Mouse (Mus musculus) heart, adult 2 months (tissue): ENCODE measurements at regions not wholly inside any gene's neighbourhood (a gene's known extent, or its start where the extent isn't known, plus 50 kb on each side); places are given as distances from the start of the nearest gene placed in this dataset.

ENCODE experiments used
- DNase-seq, 2 experiments: peaks; one replicate each; pipeline ENCODE4 v3.0.0; 2021
- H3K27ac ChIP-seq: fragments of 200-600 bp; 2 replicates; pipeline ENCODE4 v1.8.1; 2022
- H3K27me3 ChIP-seq: fragments of 200-500 bp; 2 replicates; pipeline ENCODE4 v1.6.1; 2012; ENCODE audit warnings: mild to moderate bottlenecking, low read length, inconsistent platforms, mixed read lengths; ENCODE audit not compliant: control insufficient read depth, insufficient read depth
- H3K36me3 ChIP-seq: fragments of 200-500 bp; 2 replicates; pipeline ENCODE4 v1.6.1; 2012; ENCODE audit warnings: low read length, inconsistent platforms; ENCODE audit not compliant: control insufficient read depth, insufficient read depth
- H3K4me1 ChIP-seq: fragments of 200-500 bp; 2 replicates; pipeline ENCODE4 v1.6.1; 2011; ENCODE audit warnings: low read length; ENCODE audit not compliant: control insufficient read depth, insufficient read depth
- H3K4me3 ChIP-seq: fragments of 200-600 bp; 2 replicates; pipeline ENCODE4 v1.8.1; 2022
- H3K79me2 ChIP-seq: fragments of 200-500 bp; replicated peaks from 2 replicates; pipeline ENCODE4 v1.6.1; 2012; ENCODE audit warnings: mild to moderate bottlenecking, inconsistent platforms, low read length, moderate library complexity, mixed read lengths; ENCODE audit not compliant: control insufficient read depth, insufficient read depth
- H3K9ac ChIP-seq: fragments of 200-500 bp; 2 replicates; pipeline ENCODE4 v1.6.1; 2012; ENCODE audit warnings: low read depth, mild to moderate bottlenecking, control low read depth, inconsistent platforms, low read length, mixed read lengths
- CTCF ChIP-seq: fragments of 200-600 bp; IDR thresholded peaks from 2 replicates; pipeline ENCODE4 v1.8.1; 2022; ENCODE audit warnings: antibody characterized with exemption, mild to moderate bottlenecking, moderate library complexity
- EP300 ChIP-seq: fragments of 200-500 bp; IDR thresholded peaks from 2 replicates; pipeline ENCODE4 v1.6.1; 2011; ENCODE audit warnings: low read depth, low read length, control low read depth; ENCODE audit not compliant: insufficient read depth
- POLR2A ChIP-seq: fragments of 200-500 bp; IDR thresholded peaks from 2 replicates; pipeline ENCODE4 v1.6.1; 2011; ENCODE audit warnings: mild to moderate bottlenecking, low read depth, low read length, control low read depth; ENCODE audit not compliant: insufficient read depth
- WGBS: fragments of 180-500 bp; shearing (Covaris S2); methylation state at CpG from one replicate; pipeline ENCODE4 v1.1.7; 2018; 5-methylcytosine and 5-hydroxymethylcytosine counted together
- intact Hi-C: fragments of 180-260 bp; cut with DNase I; formaldehyde crosslinking; loops from one replicate; pipeline ENCODE4 v1.15.1; 2025

- H3K36me3 ChIP-seq, result no peaks in the 10 kb centered on the region
- peak; percentile 58 to 68 for DNase-seq
- no peaks in the 10 kb centered on the region for H3K79me2 ChIP-seq
- no peaks in the 10 kb centered on the region for H3K27me3 ChIP-seq
- H3K4me1 ChIP-seq, result no peaks in the 10 kb centered on the region
- no peak overlapping the region for H3K4me3 ChIP-seq
- TF ChIP-seq POLR2A (no peak), CTCF (peak; percentile 84), EP300 (no peak)
- WGBS, result 23% methylated on average over 7 of the region's 7 CpGs
- no peak overlapping the region for H3K9ac ChIP-seq
- intact Hi-C loops, result loop anchor here (5.0 kb wide), 3 partner anchors 192 to 437 kb away; partner anchors contain the start of gene Nifk
- no peak overlapping the region for H3K27ac ChIP-seq
These were observed 131.6 kb downstream of the Tfcp2l1 start for GRCm38 (mm10) chr1:118759141-118759932.

DNA sequence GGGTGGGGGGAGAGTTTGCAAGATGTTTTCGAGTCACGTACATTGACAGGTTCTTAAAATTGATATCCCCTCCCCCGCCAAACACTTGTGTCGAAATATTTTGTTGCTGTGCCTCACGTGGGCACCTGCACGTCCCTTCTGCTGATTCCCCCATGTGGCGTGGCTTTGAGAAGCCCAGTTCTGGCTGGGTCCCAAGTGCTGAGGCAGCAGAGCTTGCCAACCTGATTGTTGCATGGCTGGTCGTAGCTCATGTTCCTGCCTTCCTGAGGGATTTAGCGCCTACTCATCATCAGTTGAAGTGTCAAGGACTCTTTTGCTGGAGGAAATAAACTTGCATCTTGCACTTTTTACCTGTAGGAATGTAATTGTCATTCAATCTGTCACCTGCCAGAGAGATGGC, 137.8 kb downstream of the Tfcp2l1 start:
- no peak overlapping the region for H3K4me3 ChIP-seq
- intact Hi-C loops, result no loop called here
- TF ChIP-seq CTCF, result no peak
- TF ChIP-seq EP300, result no peak
- no peak for TF ChIP-seq POLR2A
- H3K4me1 ChIP-seq, result no peaks in the 10 kb centered on the region
- H3K36me3 ChIP-seq, result no peaks in the 10 kb centered on the region
- no peaks in the 10 kb centered on the region for H3K27me3 ChIP-seq
- no peak overlapping the region for H3K27ac ChIP-seq
- H3K79me2 ChIP-seq, result no peaks in the 10 kb centered on the region
- WGBS, result 55% methylated on average over 9 of the region's 9 CpGs
- DNase-seq, result no peak
- H3K9ac ChIP-seq, result no peak overlapping the region

DNA sequence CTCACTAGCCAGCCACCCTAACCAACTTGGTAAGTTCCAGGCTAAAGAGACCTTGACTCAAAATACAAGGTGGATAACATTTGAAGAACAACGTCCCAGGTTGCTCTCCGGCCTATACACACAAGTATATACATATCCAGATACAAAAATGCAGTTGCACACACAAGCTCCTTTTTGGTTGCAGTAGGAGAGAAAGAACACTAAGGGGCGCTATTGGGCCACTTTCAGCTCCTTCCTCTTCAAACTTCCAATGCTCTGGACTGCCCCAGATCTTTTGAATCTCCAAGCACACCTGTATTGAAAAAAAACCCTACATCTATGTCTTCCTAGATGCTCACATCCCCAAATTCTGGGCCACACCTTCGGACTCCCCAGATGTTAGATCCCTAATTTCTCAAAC, 141.1 kb downstream of the Tfcp2l1 start:
- DNase-seq, result no peak
- intact Hi-C loops, result loop anchor here (1.0 kb wide), 2 partner anchors 284 to 313 kb away; partner anchors contain the start of gene Gli2
- Histone ChIP-seq H3K9ac (no peak overlapping the region), H3K36me3 (no peaks in the 10 kb centered on the region), H3K79me2 (no peaks in the 10 kb centered on the region), H3K27me3 (no peaks in the 10 kb centered on the region), H3K4me3 (no peak overlapping the region), H3K27ac (no peak overlapping the region), H3K4me1 (no peaks in the 10 kb centered on the region)
- WGBS, result 23% methylated on average over 4 of the region's 4 CpGs
- TF ChIP-seq CTCF (peak; percentile 82), EP300 (no peak)

DNA sequence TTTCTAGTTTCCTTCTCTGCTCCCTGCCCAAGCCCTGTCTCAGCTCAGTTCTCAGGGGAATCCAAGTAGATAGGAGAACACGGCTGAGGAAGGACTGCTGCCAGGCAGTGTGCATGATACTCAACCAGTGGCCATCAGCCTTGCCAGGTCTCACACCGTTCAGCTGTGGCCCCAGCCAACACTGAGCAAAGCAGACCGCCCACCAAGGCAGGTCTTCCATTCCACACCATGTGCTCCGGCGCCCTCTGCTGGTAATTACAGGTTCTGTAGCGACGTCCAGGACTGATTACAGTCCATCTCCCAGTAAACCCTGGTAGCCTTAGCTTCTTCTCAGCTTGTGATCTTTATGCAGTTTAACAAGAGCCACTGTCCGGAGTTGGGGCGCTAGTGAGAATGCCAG, 144.5 kb downstream of the Tfcp2l1 start:
- WGBS, result 11% methylated on average over 9 of the region's 9 CpGs
- Histone ChIP-seq H3K9ac (no peak overlapping the region), H3K4me1 (no peaks in the 10 kb centered on the region), H3K36me3 (no peaks in the 10 kb centered on the region), H3K4me3 (no peak overlapping the region), H3K27me3 (no peaks in the 10 kb centered on the region), H3K27ac (no peak overlapping the region), H3K79me2 (no peaks in the 10 kb centered on the region)
- peak; percentile 58 to 66 for DNase-seq
- TF ChIP-seq POLR2A, result no peak
- TF ChIP-seq CTCF, result peak; percentile 82
- intact Hi-C loops, result no loop called here

- Histone ChIP-seq H3K36me3 (no peaks in the 10 kb centered on the region), H3K79me2 (no peaks in the 10 kb centered on the region), H3K9ac (no peak overlapping the region), H3K27me3 (no peaks in the 10 kb centered on the region), H3K27ac (no peak overlapping the region), H3K4me3 (no peak overlapping the region), H3K4me1 (no peaks in the 10 kb centered on the region)
- intact Hi-C loops, result no loop called here
- WGBS, result 45% methylated on average over 10 of the region's 10 CpGs
- no peak for DNase-seq
- no peak for TF ChIP-seq POLR2A
- TF ChIP-seq CTCF, result no peak
- TF ChIP-seq EP300, result no peak
These were observed 149.1 kb downstream of the Tfcp2l1 start for GRCm38 (mm10) chr1:118776594-118777441.
